Mouse (Mus musculus): ENCODE measurements at regions not wholly inside any gene's neighbourhood (a gene's known extent, or its start where the extent isn't known, plus 50 kb on each side); places are given as distances from the start of the nearest gene placed in this dataset.
"Not testable (repeated sequence)": the region's sequence is repeated elsewhere in the genome, so short reads cannot be mapped to it uniquely, and the experiment has no call there.

GRCm38 (mm10) chr6:102005627-102006026, 567.3 kb downstream of the Cntn3 start:
- no peak for DNase-seq

- no peak for DNase-seq
Observed at GRCm38 (mm10) chr6:101998181-101998580, 574.7 kb downstream of the Cntn3 start.

DNA sequence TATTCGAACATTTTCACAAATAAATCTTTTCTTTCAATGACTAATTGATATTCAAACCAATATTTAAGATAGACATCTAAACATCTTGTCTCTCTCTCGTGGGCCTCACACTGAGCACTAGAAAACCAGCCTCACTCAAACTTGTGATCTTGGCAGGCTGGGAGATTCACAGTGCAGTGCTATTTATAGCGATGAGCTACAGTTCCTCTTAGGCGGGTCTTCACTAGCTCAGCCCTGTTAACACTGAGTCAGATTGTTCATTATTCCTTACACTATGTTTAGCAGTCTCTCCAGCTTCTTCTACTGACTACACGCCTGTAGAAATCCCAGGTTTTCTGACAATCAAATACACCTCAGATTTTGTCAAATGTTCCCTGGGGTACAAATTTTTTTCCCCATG, 575.3 kb downstream of the Cntn3 start:
- no peak for DNase-seq

- DNase-seq: no peak
Observed at GRCm38 (mm10) chr6:101992815-101993214, 580.1 kb downstream of the Cntn3 start.

DNA sequence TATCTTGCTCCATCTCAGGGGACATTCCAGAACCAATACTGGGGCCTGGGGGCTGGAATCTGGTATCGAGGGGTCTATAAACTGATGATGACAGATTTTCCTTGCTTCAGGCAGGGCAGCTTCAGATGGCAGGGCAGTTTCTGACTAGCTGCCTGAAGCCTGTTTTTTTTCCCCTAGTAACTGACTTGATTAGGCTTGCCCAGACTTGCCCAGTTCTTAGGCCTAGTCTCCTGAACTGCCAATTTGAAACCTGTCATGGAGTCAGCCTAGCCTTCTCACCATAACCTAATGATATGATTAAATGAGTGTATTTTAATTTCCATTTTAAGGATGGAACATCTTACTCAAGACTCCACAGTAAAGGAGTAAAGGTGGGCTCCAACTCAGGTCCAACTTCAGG, 591.2 kb downstream of the Cntn3 start:
- DNase-seq: no peak

DNA sequence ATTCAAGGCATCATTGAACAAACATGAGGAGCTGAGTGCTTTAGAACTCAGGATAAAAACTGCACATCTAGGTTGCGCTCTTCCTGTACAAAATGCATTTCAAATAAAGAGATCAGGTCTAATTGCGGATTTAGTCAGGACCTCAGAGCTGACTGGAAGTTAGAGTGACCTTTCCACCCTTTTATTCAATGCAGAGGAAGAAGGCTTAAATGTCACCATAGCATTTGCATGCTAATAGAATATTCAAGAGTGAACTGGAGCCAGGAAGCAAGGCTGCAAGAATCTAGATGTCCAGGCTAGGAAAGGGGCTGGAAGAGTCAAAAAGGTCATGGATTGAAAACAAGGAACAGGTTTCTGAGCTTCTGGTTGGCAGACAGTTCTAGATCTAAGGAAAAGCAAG, 593.7 kb downstream of the Cntn3 start:
- no peak for DNase-seq

- DNase-seq: no peak
Observed at GRCm38 (mm10) chr6:101964941-101965340, 587.2 kb upstream of the Pdzrn3 start.

DNA sequence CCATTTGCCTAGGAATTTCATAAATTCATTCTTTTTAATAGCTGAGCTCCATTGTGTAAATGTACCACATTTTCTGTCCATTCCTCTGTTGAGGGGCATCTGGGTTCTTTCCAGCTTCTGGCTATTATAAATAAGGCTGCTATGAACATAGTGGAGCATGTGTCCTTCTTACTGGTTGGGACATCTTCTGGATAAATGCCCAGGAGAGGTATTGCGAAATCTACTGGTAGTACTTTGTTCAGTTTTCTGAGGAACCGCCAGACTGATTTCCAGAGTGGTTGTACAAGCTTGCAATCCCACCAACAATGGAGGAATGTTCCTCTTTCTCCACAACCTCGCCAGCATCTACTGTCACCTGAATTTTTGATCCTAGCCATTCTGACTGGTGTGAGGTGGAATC, 583.8 kb upstream of the Pdzrn3 start:
- DNase-seq: not testable (repeated sequence)

- DNase-seq: no peak
Observed at GRCm38 (mm10) chr6:101949681-101950080, 572.0 kb upstream of the Pdzrn3 start.

DNA sequence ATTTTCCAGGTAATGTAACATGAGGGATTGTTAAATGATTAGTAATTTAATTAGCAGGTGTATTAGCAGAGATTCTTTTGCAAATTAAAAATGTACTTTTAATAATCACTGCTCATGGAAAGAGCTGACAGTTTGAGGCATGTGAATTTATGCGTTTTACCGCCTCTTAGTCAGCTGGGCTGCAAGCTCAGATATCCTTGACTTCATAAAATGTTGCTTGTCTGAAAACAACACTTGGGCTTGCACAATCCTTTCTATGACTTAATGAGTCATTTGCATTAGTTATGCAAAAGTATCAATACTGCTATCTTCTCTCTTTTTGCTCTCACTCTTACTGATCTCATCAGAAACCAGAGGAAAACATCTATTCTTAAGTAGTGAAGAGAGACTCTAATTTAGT, 571.3 kb upstream of the Pdzrn3 start:
- no peak for DNase-seq

DNA sequence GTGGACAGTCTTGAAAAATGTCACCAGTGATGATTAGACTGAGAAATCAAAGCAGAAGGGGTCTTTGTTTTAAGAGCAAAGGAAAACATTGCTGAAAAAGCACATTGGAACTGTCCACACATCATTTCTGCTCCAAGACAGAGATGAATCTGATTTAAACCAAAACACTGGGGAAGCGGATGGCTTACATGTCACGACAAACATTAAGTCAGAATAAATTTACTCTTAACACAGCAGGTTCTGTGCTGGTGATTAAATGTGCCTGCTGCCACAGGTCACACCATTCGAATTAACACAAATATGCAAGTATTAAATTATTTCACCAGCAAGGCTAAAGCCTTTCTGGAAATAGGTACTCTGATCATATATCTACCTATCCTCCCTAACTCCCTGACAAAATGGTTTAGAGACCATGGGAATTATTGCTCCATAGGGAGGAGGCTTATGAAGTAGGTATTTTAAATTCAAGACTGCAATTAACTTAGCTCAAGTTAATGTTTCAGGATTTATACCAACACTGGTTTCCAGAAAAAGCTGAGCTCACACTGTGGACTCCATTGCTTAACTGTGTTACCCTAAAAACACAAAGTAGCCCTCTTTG, 562.7 kb upstream of the Pdzrn3 start:
- no peak for DNase-seq

DNA sequence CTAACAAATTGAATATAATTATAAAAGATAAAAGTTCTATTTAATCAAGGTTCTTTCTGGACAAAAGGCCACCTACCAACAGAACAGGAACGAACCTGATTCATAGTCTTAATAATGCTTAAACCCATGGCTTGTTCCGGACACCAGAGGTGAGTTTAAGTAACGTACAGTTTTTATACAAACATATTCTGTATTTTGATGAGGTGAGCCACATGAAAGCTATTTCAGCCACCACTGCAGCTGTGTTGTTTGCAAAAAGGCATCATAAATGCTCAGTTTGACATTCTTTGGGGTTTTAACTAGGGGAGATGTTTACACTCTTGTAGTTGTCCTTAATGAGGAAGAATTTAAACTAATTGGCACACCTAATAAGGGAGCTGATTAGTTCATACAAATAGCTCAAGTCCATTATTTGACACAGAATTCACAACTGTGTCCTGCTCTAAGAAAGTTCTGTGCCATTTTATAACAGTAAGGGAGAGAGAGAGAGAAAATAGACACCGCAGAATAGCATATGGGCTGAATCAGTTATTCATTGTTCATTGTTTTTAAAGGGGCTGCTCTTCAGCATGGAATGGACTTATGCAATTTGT, 560.8 kb upstream of the Pdzrn3 start:
- no peak for DNase-seq

GRCm38 (mm10) chr6:101937467-101938392, 560.0 kb upstream of the Pdzrn3 start:
- DNase-seq: no peak

DNA sequence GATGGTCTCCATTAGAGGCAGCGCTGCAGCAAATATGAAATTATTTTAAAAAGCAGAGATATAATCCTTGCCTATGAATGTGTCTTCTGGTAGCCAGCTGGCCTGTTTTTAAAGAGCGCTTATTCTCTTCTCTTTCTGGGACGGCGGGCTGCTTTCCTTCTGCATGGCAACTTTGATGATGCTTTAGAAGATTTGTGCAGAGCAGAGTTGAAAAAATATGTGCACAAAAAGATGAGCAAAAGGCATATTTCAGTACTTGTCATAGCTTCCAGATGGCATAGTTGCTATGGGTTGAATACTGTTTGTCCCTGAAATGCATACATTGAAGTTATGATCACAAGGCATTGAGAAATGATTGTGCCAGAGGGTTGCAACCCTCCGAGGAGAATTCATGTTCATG, 554.1 kb upstream of the Pdzrn3 start:
- DNase-seq: no peak

GRCm38 (mm10) chr6:101921686-101922085, 544.0 kb upstream of the Pdzrn3 start:
- no peak for DNase-seq

- DNase-seq: no peak
Observed at GRCm38 (mm10) chr6:101921186-101921585, 543.5 kb upstream of the Pdzrn3 start.

GRCm38 (mm10) chr6:101918914-101919313, 541.2 kb upstream of the Pdzrn3 start:
- no peak for DNase-seq

DNA sequence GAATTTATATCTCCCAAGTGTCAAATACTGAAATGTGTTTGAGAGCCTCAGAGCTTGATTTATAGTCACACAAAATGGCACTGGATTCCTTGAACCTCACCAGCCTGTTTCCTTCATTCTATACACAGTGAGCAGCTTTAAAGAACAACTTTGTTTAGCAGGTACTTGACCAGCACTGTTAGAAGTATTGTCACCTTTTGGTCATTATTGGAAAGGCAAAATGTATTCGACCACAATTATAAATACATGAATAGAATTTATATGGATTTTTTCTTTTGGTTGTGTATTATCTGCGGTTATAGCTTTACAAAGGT, 527.3 kb upstream of the Pdzrn3 start:
- DNase-seq: no peak

DNA sequence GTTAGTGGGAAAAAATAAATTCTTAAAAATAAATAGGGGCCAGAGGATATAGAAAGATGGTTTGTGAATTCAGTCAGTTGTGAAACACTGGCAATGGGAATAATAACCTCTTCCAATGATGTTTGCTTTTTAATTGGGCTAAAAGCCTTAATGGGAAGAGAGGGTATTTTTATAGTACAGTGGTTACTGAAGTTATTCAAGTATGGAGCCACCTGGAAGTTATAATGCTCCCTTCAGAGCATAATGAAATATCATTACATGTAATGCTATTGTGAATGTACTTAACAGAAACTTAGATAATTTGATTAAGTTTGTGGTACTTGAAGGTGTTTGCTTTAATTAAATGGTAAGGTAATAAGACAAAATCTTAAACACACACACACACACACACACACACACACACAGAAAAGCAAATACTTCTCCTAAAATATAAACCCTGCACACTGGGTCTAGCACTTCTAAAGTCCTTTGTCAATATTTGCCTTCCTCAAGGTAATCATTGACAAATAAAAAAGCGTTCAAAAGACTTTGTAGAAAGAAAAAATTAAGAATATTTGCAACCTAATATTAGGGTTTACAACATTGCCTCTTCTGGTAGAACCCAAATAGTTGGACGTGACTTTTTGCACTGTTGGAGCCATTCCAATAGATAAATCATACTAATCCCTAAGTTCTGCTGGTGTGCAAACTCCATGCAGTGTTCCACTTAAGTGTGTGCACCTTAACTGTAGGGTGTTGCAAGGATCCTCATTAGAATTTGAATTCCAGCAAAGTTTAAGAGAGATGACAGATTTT, 526.7 kb upstream of the Pdzrn3 start:
- no peak for DNase-seq

- DNase-seq: no peak
Observed at GRCm38 (mm10) chr6:101902276-101902675, 524.6 kb upstream of the Pdzrn3 start.

DNA sequence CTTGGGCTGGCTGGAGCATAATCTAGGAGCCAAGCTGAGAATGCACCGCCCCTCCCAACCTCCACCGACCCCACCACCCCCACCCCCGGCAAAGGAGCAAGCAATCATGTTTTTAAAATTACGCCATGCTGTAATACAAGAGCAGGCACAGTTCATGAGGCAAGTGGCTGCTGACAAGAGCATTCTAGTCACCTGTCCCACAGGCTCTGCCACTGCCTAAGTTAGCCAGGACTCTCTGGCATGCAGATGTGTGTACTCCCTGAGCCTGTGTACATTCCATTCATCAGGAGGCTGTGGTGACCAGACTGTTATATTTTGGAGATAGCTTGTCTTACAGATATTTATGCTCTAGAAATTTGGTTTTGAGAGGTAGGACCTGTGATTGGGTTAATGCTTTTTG, 520.8 kb upstream of the Pdzrn3 start:
- no peak for DNase-seq

DNA sequence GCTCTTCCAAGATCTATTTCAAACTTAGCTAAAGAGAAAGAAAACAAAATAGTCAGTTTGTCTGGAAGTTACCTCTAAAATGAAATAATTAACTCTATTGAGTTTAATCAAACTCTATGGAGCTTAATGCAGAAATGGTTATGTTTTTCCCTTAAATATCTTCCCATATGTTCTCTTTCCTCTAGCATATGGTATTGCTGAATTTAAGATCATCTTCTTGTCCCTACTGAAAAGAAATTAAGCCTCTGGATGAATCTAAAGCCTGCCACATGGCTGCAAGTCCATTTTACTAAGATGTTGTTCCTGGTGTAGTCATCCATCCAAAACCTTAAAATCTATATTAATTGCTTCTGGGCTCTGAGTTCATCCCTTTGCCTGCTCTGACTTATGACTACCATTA, 513.0 kb upstream of the Pdzrn3 start:
- no peak for DNase-seq

GRCm38 (mm10) chr6:101882938-101883337, 505.2 kb upstream of the Pdzrn3 start:
- DNase-seq: no peak
